Mouse (Mus musculus) large intestine, adult 2 months (tissue): ENCODE measurements around the gene Ramp2. TPM values are rescaled to one million over a fixed set of nuclear protein-coding genes. Genes with fewer than 3 reads are reported as not detected.

ENCODE experiments used
- DNase-seq: peaks from one replicate; pipeline ENCODE4 v3.0.0-alpha.2; 2012; ENCODE audit warnings: low read depth, low spot score
- WGBS: fragments of 180-500 bp; shearing (Covaris S2); methylation state at CpG from one replicate; pipeline ENCODE4 v1.1.7; 2018; 5-methylcytosine and 5-hydroxymethylcytosine counted together
- polyA plus RNA-seq: library from polyadenylated mRNA; depleted of rRNA; stranded (reverse); fragments of >200 nt; gene quantifications from 2 replicates; pipeline ENCODE4 v1.2.3, GENCODE M21; 2012

Ramp2 gene
- polyA plus RNA-seq, 1 experiment: 38.9 TPM

DNA sequence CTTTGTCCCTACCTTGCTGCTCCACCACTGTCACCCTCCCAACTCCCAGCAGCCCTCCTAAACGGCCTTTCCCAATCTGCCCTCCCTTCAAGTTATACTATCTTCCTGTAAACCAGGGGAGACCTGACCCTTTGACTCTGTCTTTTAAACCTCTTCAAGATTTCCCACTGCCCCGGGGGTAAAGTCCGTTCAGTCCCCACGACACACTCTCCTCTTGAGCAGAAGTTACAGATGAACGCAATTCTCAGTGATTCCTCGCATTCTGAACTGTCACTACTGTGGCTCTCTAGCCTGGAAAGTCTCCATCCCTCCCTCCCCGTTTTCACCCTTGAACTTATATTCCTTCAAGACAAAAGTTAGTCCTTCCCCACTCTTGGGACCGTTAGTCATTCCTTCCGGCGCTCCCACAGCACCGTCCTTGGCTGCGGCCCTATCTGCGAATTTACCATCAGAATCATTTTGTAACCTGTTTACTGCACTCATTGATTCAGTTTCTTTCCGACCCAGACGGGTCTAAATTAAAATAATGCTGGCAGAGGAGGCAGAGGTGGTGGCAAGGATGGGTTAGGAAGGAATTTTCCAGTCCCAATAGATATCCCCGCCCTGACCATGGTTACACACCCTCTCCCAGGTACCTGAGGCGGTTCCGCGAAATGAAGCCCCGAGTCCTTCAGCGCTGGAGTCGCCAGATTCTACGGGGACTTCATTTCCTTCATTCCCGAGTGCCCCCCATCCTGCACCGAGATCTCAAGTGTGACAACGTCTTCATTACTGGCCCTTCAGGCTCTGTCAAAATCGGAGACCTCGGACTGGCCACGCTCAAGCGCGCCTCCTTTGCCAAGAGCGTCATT is 17.5 kb downstream of the Ramp2 start:
- DNase-seq: no peak
- WGBS: 61% methylated on average over 32 of the region's 32 CpGs

- DNase-seq: no peak
- 77% methylated on average over 3 of the region's 3 CpGs for WGBS
These were observed 18.1 kb downstream of the Ramp2 start for GRCm38 (mm10) chr11:101263989-101264280.

GRCm38 (mm10) chr11:101264954-101265471 is 19.2 kb downstream of the Ramp2 start:
- WGBS: 67% methylated on average over 31 of the region's 31 CpGs
- no peak for DNase-seq

DNA sequence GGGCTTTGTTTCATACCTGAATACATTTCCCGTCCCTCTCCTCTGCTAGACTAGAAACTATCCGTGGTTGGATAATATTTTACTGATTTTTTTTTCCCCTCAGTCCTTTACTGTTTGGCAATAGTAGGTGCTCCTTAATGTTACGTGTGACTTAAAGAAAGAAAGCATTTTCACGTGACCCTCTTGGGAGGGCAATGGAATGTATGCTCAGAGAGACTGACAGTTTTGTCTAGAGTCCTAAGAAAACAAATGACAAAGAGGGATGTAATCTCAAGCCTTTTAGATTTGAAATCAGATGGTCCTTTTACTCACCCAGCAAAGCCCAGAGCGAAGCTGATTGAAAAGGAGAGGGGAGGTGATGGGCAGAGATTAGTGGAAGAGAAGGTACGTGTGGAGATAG is 20.1 kb downstream of the Ramp2 start:
- WGBS: 72% methylated on average over 6 of the region's 6 CpGs
- no peak for DNase-seq

DNA sequence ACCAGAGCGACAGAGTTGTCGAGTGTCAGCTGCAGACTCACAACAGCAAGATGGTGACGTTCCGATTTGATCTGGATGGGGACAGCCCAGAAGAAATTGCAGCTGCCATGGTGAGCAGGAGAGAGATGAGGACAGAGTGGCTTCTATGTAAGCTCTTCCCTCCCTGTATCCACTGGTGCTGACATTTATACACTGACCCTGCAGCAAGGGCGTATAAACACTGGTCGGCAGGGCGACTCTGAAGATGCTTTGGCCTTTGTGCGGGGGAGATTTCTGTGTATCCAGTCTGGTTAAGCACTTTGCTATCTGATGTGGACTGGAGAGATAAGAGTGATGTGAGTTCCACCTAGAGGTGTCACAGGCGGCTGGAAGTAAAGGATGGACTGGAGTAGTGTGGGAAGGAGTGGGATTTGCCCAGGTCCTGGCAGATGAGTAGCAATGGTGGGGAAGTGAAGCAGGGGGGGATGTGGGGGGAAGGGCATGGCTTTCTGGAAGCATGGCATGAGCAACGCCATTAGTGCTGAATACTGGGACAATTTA is 23.8 kb downstream of the Ramp2 start:
- no peak for DNase-seq
- 44% methylated on average over 10 of the region's 10 CpGs for WGBS

DNA sequence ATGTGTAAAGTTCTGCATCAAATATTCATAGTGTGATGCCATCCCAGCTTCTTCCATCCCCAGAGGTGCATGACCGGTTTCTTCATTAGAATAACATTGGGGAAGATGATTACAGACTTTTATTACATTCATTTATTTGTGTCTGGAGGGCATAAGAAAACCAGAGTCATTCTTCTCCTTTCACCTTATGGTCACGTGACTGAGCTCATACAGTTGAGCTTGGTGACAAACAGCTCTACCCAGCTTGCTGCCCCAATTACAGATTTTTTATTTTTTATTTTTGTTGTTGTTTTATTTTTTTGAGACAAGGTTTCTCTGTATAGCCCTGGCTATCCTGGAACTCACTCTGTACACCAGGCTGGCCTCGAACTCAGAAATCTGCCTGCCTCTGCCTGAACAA is 26.6 kb downstream of the Ramp2 start:
- no peak for DNase-seq
- 81% methylated on average over 3 of the region's 3 CpGs for WGBS

DNA sequence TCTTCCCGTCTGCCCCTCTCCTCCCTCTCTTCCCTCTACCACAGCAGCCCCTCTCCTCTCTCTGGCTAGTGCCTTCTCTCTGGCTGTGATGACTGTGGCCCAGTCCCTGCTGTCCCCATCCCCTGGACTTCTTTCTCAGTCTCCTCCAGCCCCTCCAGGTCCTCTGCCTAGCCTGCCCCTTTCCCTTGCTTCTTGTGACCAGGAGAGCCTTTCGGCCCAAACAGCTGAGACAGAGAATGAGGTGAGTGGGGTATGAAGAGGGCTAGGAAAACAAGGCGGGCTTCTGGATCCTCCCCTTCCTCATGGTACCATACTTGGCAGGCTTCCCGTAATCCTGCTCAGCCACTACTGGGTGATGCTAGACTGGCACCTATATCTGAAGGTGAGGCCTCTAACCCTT is 29.5 kb downstream of the Ramp2 start:
- WGBS: 66% methylated on average over 4 of the region's 4 CpGs
- DNase-seq: no peak

GRCm38 (mm10) chr11:101276319-101277070 is 30.7 kb downstream of the Ramp2 start:
- 45% methylated on average over 27 of the region's 27 CpGs for WGBS
- no peak for DNase-seq

DNA sequence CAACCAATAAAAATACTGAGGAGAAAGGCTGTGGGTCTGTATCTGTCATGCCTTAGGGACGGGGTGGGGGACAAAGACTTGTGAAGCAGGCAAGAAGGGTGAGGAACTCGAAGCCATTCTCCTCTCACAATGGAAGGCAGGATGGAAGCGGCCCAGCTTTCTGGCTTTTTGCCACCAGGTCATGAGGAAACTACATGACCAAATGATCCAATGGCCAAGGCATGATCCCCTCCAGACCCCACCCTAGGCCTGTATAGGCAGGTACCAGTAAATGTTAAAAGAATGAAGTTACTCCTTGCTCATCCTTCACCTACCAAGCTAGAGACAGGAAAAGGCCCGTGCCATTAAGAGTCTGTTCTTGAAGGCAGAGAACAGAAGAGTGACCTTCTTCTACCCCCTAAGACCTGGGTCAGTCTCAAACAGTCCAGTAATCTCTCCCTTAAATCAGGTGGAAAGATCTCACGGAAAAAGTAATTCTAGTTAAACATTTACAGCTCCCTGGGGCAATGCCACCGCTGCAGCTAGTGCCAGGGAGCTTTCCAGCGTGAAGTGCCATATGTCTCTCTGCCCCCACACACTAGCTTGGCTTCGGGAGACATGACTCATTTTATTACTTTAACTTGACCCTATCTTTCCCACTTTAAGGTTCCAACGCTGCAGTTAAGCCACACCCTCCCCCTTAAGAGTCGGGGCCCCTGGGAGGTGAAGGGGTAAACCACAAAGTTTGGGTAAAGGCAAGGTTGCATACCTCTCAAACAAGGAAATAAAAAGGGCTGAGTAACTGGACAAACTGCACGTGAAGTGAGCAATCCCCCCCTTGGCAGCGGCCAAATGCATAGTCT is 31.8 kb downstream of the Ramp2 start:
- peak; percentile 85 for DNase-seq
- 25% methylated on average over 12 of the region's 12 CpGs for WGBS

DNA sequence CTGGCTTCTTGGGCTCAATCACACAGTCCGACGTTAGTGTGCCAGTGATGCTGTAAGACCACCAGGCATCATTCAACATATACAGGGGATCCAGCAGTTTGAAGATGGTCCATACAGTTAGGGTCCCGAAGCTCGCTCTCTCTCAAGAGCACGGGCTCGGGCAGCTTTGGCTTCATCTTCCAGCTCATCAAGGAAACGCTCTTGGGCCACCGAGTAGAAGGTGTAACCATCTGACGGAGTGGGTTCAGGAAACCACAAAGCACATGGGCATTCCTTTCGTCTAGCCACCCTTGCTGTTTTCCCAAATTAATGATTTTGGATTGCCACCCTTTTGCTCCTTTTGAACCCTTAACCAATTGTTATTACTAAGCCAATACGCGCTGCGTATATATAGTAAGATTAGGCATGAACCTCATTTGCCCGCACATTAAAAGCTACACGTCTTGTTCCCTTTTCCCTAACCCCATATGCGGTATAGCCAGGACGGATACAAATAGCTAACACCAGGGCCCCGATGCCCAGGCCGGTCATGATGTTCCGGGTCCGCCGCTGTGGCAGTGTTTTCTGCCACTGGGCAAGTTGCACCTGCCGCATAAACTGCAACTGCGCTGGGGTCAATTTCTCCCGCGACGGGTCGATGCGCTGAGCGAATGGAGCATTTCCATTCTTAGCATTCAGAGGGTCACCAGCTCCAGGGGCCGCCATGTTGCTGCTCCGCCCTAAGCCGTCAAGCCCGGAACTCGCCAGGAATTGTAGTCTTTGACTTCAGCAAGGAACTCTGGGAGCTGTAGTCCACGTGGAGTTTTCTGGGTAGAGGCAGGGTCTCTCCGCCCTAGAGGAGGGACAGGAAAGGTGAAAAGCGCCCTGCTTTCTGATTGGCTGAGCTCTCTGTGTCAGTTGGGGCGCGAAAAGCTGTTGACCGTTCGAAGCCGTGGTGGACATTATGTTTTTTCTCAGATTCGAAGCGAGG is 32.7 kb downstream of the Ramp2 start, which contains the start of the genes Cntd1 and Coa3:
Gene Cntd1, plus strand, starts transcription at position 790 of the 970 bp plus-strand sequence.
Gene Coa3, minus strand, starts transcription at position 892 of the 970 bp plus-strand sequence.
- 2% methylated on average over 45 of the region's 45 CpGs for WGBS
- peak; percentile 93 for DNase-seq

DNA sequence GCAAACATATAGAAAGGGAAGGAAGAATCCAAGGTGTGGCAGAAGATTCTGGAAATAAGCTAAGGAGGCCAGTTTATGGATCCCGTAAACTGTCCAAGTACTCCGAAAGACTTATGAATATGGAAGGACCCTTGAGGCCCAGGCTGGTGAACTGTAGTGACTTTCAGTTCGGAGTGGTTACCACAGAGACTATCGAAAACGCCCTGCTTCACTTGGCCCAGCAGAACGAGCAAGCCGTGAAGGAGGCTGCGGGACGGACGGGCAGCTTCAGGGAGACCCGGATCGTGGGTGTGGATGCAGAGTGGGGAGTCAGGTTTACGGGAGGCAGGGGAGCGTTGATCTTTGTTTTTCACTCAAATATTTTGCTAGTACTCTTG is 33.4 kb downstream of the Ramp2 start:
- WGBS: 46% methylated on average over 14 of the region's 14 CpGs
- DNase-seq: no peak

GRCm38 (mm10) chr11:101280837-101281236 is 35.0 kb downstream of the Ramp2 start:
- WGBS: 44% methylated on average over 7 of the region's 7 CpGs
- DNase-seq: no peak

- WGBS: 11% methylated on average over 5 of the region's 5 CpGs
- DNase-seq: no peak
These were observed 37.1 kb downstream of the Ramp2 start for GRCm38 (mm10) chr11:101282896-101283295.

GRCm38 (mm10) chr11:101283805-101284204 is 38.0 kb downstream of the Ramp2 start:
- whole genome bisulfite sequencing: 27% methylated on average over 4 of the region's 4 CpGs
- DNase-seq: no peak

DNA sequence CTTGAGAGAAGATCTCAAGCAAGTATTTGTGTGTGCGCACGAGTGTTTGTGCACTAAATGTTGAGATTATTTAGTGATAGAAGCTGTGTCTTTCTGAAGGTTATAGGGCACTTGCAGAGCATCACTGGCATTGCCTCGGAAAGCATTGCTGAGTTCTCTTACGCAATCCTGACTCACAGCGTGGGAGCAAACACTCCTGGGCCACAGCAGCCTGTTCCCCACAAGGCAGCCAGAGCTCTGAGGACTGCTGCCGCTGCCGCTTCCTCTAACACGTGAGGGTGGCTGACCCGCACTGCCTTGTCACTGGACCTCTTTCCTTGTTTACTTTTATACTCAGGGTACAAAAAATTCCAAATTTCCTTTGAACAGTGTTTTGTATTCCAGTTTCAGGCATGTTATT is 41.5 kb downstream of the Ramp2 start:
- DNase-seq: no peak
- 71% methylated on average over 9 of the region's 9 CpGs for WGBS

- no peak for DNase-seq
- 93% methylated on average over 8 of the region's 8 CpGs for WGBS
These were observed 45.4 kb downstream of the Ramp2 start for GRCm38 (mm10) chr11:101291231-101291630.

- 92% methylated on average over 8 of the region's 8 CpGs for WGBS
These were observed 49.4 kb downstream of the Ramp2 start for GRCm38 (mm10) chr11:101295191-101295590.

DNA sequence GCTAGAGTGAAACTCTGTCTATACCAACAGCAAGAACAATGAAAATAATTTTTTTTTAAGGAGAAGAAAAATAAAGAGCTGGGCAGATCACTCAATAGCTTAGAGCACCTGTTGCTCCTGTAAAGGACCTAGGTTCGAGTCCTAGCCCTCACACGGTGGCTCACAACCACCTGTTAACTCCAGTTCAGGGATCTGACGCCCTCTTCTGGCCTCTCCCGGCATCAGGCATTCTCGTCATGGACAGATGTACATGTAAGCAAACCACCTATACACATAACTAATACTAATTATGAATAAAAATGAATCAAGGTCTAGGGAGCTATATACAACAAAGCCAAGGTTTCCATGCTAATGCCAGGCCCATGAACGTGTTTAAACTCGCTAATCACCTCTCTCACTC is 55.1 kb downstream of the Ramp2 start:
- 55% methylated on average over 7 of the region's 7 CpGs for WGBS
- DNase-seq: no peak

More at GRCm38 (mm10) chr11:101295191-101295590, 49.4 kb downstream of the Ramp2 start:
- DNase-seq: no peak
